Mouse (Mus musculus) kidney, embryonic 15.5 days (tissue): Measurements from ENCODE around the gene Cdkl3. TPM values are rescaled to one million over a fixed set of nuclear protein-coding genes. Genes with fewer than 3 reads are reported as not detected.
A peak's percentile ranks its signal among the peaks of the same experiment; 100 is the strongest.

Experiments used
- ATAC-seq: fragments of 200-750 bp; cut with Nextera tagmentation; replicated peaks from 2 replicates; pipeline ENCODE4 v1.8.0; 2017; ENCODE audit warnings: moderate TSS enrichment; ENCODE audit not compliant: low FRiP score
- H3K27ac ChIP-seq: fragments of 300-500 bp; sonication (generic); 2 replicates; pipeline ENCODE4 v1.5.1; 2015; ENCODE audit warnings: mild to moderate bottlenecking, inconsistent platforms
- H3K27me3 ChIP-seq: fragments of 300-500 bp; sonication (generic); 2 replicates; pipeline ENCODE4 v1.6.1; 2015; ENCODE audit warnings: inconsistent platforms
- H3K36me3 ChIP-seq: fragments of 300-500 bp; sonication (generic); 2 replicates; pipeline ENCODE4 v1.6.1; 2015; ENCODE audit warnings: inconsistent platforms
- H3K4me1 ChIP-seq: fragments of 300-500 bp; sonication (generic); 2 replicates; pipeline ENCODE4 v1.6.1; 2015; ENCODE audit warnings: inconsistent platforms
- H3K4me2 ChIP-seq: fragments of 300-500 bp; sonication (generic); 2 replicates; pipeline ENCODE4 v1.6.1; 2015; ENCODE audit warnings: moderate library complexity, mild to moderate bottlenecking, inconsistent platforms
- H3K4me3 ChIP-seq: fragments of 300-500 bp; sonication (generic); replicated peaks from 2 replicates; pipeline ENCODE4 v1.5.1; 2015; ENCODE audit warnings: mild to moderate bottlenecking, inconsistent platforms
- H3K9ac ChIP-seq: fragments of 300-500 bp; sonication (generic); 2 replicates; pipeline ENCODE4 v1.6.1; 2015; ENCODE audit warnings: mild to moderate bottlenecking, inconsistent platforms
- H3K9me3 ChIP-seq: fragments of 300-500 bp; sonication (generic); replicated peaks from 2 replicates; pipeline ENCODE4 v1.6.1; 2016; ENCODE audit warnings: inconsistent platforms
- WGBS: fragments of 180-500 bp; shearing (Covaris S2); methylation state at CpG from one replicate; pipeline ENCODE4 v1.1.7; 2015; ENCODE audit warnings: mixed read lengths; 5-methylcytosine and 5-hydroxymethylcytosine counted together
- microRNA-seq: library from miRNA; unstranded; fragments of <30 nt; microRNA quantifications from one replicate; pipeline ENCODE4, GENCODE M21; 2016
- polyA plus RNA-seq: library from polyadenylated mRNA; unstranded; fragments of >200 nt; fragmentation: Nextera tagmentation; extraction: Ambion mirVana; gene quantifications from 2 replicates; pipeline ENCODE4 v1.2.1, GENCODE M21; 2015

Cdkl3 gene
- polyA plus RNA-seq, 1 experiment from 2014 or later, result 8.7 TPM

DNA sequence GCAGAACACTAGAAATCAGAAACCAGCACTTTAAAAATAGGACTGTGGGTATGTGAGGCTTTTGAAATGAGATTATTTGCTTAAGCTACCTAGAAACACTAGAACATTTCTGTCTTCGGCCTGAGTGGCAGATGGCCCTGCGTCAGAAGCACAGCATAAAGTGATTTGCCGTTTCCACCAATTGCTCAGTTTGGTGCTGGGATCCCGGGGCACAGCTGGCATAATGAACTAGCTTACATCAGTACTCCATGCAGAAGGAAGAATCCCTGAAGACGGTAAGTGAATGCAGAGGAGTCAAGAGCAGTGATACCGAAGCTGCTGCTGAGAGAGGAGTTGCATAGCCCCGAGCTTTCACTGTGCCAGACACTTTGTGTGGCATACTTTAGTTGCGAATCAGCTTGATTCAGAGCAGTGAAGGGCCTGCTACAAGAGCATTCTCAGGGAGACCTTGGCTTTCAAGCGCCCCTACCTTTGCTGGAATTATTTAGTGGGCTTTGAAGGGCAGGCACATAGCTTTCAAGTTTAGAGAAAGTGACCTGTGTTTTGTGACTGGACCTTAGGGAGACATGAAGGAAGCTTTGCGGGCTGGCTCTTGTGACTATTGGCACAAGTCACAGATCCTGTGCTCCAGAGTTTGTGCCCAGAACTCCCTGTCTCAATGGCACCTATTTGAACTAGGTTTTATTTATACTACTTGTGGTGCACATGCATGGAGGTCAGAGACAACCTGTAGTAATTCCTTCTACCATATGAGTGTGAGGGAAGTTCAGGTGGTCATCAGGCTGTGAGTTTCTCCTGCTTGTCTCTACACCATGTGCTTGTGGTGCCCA lies 125.8 kb downstream of the Cdkl3 start:
- Histone ChIP-seq H3K4me1 (0 out of 2 replicates have a peak, but pooled peaks cover 2% of the 10 kb centered on the region), H3K4me2 (no peak overlapping the region), H3K27me3 (no peaks in the 10 kb centered on the region), H3K9me3 (no peaks in the 10 kb centered on the region; the same call in 1 of the 2 replicates), H3K9ac (0 out of 2 replicates have a peak overlapping the region, but pooled peaks have one; percentile 7), H3K4me3 (no peak overlapping the region), H3K36me3 (peaks cover 26% of the 10 kb centered on the region), H3K27ac (no peak overlapping the region)
- WGBS, result 76% methylated on average over 10 of the region's 10 CpGs
- no peak for ATAC-seq

DNA sequence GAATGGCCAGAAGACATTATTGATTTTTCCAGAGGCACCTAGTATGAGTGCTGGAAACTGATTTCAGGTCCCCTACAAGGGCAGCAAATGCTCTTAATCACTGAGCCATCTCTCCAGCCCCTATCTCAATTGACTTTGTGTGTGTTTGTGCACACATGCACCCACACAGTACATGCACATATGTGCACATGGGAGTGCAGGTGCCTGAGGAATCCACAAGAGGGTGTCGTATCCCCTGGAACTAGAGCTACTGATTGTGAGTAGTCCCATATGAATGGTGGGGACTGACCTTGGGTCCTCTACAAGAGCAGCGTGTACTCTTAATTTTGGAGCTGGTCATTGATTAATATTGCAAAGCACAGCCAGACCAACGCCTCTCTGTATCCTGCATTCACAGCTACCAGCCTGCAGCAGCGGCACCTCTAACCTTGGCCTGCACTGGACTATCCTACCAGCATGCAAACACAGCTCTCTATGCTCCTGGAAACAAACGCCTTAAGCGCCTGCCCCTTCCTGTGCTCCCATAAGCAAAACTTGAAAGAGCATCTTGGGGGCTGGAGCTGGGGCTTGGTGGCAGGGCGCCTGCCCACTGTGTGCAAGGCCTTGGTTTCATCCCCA lies 126.5 kb downstream of the Cdkl3 start:
- no peak overlapping the region for H3K4me2 ChIP-seq
- no peak overlapping the region for H3K27ac ChIP-seq
- H3K27me3 ChIP-seq, result no peaks in the 10 kb centered on the region
- 0 out of 2 replicates have a peak, but pooled peaks cover 2% of the 10 kb centered on the region for H3K4me1 ChIP-seq
- H3K4me3 ChIP-seq, result no peak overlapping the region
- no peak overlapping the region for H3K9ac ChIP-seq
- no peak for ATAC-seq
- H3K9me3 ChIP-seq, result peaks cover 3% of the 10 kb centered on the region
- WGBS, result 84% methylated on average over 7 of the region's 7 CpGs
- H3K36me3 ChIP-seq, result peaks cover 19% of the 10 kb centered on the region

Small RNAs within 50 kb of the gene (microRNA-seq; reads per million reads assigned to microRNA genes)
- gene Gm24157, result not detected
- gene Mir3061, result 17.2 reads per million, percentile 37 among the genes with 10 or more reads in this experiment

Other genes with a start within 250 kb of the Cdkl3 start
- 14.3 and 15.3 TPM in 2 replicates for gene Sec24a, start 240.6 kb upstream of the Cdkl3 start, polyA plus RNA-seq
- gene Sar1b, start 240.5 kb upstream of the Cdkl3 start, polyA plus RNA-seq, result 111 and 114 TPM in 2 replicates
- gene Jade2, start 146.6 kb upstream of the Cdkl3 start, polyA plus RNA-seq, result 0.63 and 0.81 TPM in 2 replicates
- gene Cdkn2aipnl, start 36.6 kb upstream of the Cdkl3 start, polyA plus RNA-seq, result 95.7 and 96.9 TPM in 2 replicates
- 211 and 228 TPM in 2 replicates for gene Ube2b, start 3.5 kb upstream of the Cdkl3 start, polyA plus RNA-seq
- 80.2 and 80.6 TPM in 2 replicates for gene Ppp2ca, start 94.5 kb downstream of the Cdkl3 start, polyA plus RNA-seq
- gene Olfr1373, start 141.3 kb downstream of the Cdkl3 start, polyA plus RNA-seq, result not detected in 2 replicates
- not detected in 2 replicates for gene Olfr1371, start 209.8 kb downstream of the Cdkl3 start, polyA plus RNA-seq
- gene Skp1a, start 227.8 kb downstream of the Cdkl3 start, polyA plus RNA-seq, result 790 and 863 TPM in 2 replicates